Mouse (Mus musculus) MEL (cell line): ENCODE measurements at regions not wholly inside any gene's neighbourhood (a gene's known extent, or its start where the extent isn't known, plus 50 kb on each side); places are given as distances from the start of the nearest gene placed in this dataset.

Experiments used
- DNase-seq: peaks from one replicate; pipeline ENCODE4 v3.0.0; 2011; ENCODE audit warnings: low read depth, low spot score
- H3K27ac ChIP-seq: 2 replicates; pipeline ENCODE4 v1.5.1; 2012; ENCODE audit warnings: low read depth, mild to moderate bottlenecking, control low read depth, low read length, moderate library complexity; ENCODE audit not compliant: control insufficient read depth
- H3K27me3 ChIP-seq, 2 experiments: fragments of 150-350 bp in 1 of 2; sonication (generic) in 1 of 2; 2 replicates each; pipeline ENCODE4 v1.6.1; 2012; ENCODE audit warnings: low read length in 2 of 2, mild to moderate bottlenecking in 2 of 2, improper control_type of control experiment in 1 of 2, moderate library complexity in 1 of 2; ENCODE audit not compliant: insufficient read depth in 2 of 2, control insufficient read depth in 1 of 2
- H3K36me3 ChIP-seq, 2 experiments: 2 replicates each; pipeline ENCODE4 v1.6.1; 2012 to 2014; ENCODE audit warnings: low read length in 2 of 2, improper control_type of control experiment in 1 of 2, inconsistent platforms in 1 of 2, mild to moderate bottlenecking in 1 of 2; ENCODE audit not compliant: insufficient read depth in 2 of 2, control insufficient read depth in 1 of 2
- H3K4me1 ChIP-seq, 2 experiments: fragments of 150-350 bp in 1 of 2; sonication (generic) in 1 of 2; 2 replicates each; pipeline ENCODE4 v1.6.1; 2012; ENCODE audit warnings: low read length in 2 of 2, improper control_type of control experiment in 1 of 2, mild to moderate bottlenecking in 1 of 2; ENCODE audit not compliant: insufficient read depth in 2 of 2, control insufficient read depth in 1 of 2
- H3K4me3 ChIP-seq, 2 experiments: fragments of 150-350 bp in 1 of 2; sonication (generic) in 1 of 2; 2 replicates each; pipeline ENCODE4 v1.5.1; 2012; ENCODE audit warnings: low read depth in 2 of 2, low read length in 2 of 2, mild to moderate bottlenecking in 2 of 2, moderate library complexity in 2 of 2, control low read depth in 1 of 2, improper control_type of control experiment in 1 of 2; ENCODE audit not compliant: control insufficient read depth in 1 of 2, insufficient read depth in 1 of 2
- H3K79me2 ChIP-seq: 2 replicates; pipeline ENCODE4 v1.6.1; 2012; ENCODE audit warnings: mild to moderate bottlenecking, low read length, moderate library complexity; ENCODE audit not compliant: control insufficient read depth, poor library complexity, insufficient read depth
- H3K9ac ChIP-seq: 2 replicates; pipeline ENCODE4 v1.6.1; 2012; ENCODE audit warnings: low read depth, mild to moderate bottlenecking, control low read depth, low read length, moderate library complexity; ENCODE audit not compliant: control insufficient read depth, poor library complexity, severe bottlenecking
- H3K9me3 ChIP-seq: fragments of 150-350 bp; sonication (generic); replicated peaks from 2 replicates; pipeline ENCODE4 v1.6.1; 2012; ENCODE audit warnings: mild to moderate bottlenecking, low read length, improper control_type of control experiment, moderate library complexity; ENCODE audit not compliant: insufficient read depth
- CHD2 ChIP-seq: IDR thresholded peaks from 2 replicates; pipeline ENCODE4 v1.6.1; 2011; ENCODE audit warnings: low read length, improper control_type of control experiment
- CTCF ChIP-seq, 3 experiments: IDR thresholded peaks in 2 of 3; conservative IDR thresholded peaks in 1 of 3; 2 replicates each; pipeline ENCODE4 v1.5.1; 2011 to 2012; ENCODE audit warnings: low read length in 3 of 3, low read depth in 2 of 3, mild to moderate bottlenecking in 2 of 3, improper control_type of control experiment in 1 of 3, inconsistent platforms in 1 of 3, mixed read lengths in 1 of 3, moderate library complexity in 1 of 3; ENCODE audit not compliant: control insufficient read depth in 1 of 3, insufficient read depth in 1 of 3, poor library complexity in 1 of 3, severe bottlenecking in 1 of 3
- GABPA ChIP-seq: IDR thresholded peaks from 2 replicates; pipeline ENCODE4 v1.6.1; 2012; ENCODE audit warnings: low read depth, mild to moderate bottlenecking, inconsistent platforms, low read length, improper control_type of control experiment, moderate library complexity
- GATA1 ChIP-seq: IDR thresholded peaks from 2 replicates; pipeline ENCODE4 v1.6.1; 2011; ENCODE audit warnings: low read depth, low read length, improper control_type of control experiment
- JUND ChIP-seq: IDR thresholded peaks from 2 replicates; pipeline ENCODE4 v1.6.1; 2011; ENCODE audit warnings: low read depth, mild to moderate bottlenecking, improper control_type of control experiment, low read length
- MAFK ChIP-seq: IDR thresholded peaks from 2 replicates; pipeline ENCODE4 v1.6.1; 2011; ENCODE audit warnings: low read depth, mild to moderate bottlenecking, low read length, improper control_type of control experiment, borderline replicate concordance
- MAZ ChIP-seq: IDR thresholded peaks from 2 replicates; pipeline ENCODE4 v1.6.1; 2012; ENCODE audit warnings: low read depth, mild to moderate bottlenecking, inconsistent platforms, low read length, improper control_type of control experiment
- MEF2A ChIP-seq: IDR thresholded peaks from 2 replicates; pipeline ENCODE4 v1.6.1; 2014; ENCODE audit warnings: low read depth, mild to moderate bottlenecking, inconsistent platforms, low read length, improper control_type of control experiment; ENCODE audit not compliant: poor library complexity, insufficient replicate concordance, severe bottlenecking; ENCODE audit errors: extremely low read depth
- NELFE ChIP-seq: IDR thresholded peaks from 2 replicates; pipeline ENCODE4 v1.6.1; 2011; ENCODE audit warnings: low read depth, low read length, improper control_type of control experiment
- NRF1 ChIP-seq: IDR thresholded peaks from 2 replicates; pipeline ENCODE4 v1.6.1; 2014; ENCODE audit warnings: low read depth, mild to moderate bottlenecking, inconsistent platforms, low read length, improper control_type of control experiment, moderate library complexity; ENCODE audit not compliant: poor library complexity, insufficient read depth, severe bottlenecking
- POLR2AphosphoS2 ChIP-seq: IDR thresholded peaks from 2 replicates; pipeline ENCODE4 v1.6.1; 2011; ENCODE audit warnings: low read length, improper control_type of control experiment
- POLR2AphosphoS5 ChIP-seq: IDR thresholded peaks from 2 replicates; pipeline ENCODE4 v1.6.1; 2012; ENCODE audit warnings: low read depth, borderline replicate concordance, mild to moderate bottlenecking, inconsistent platforms, low read length, moderate library complexity, mixed read lengths
- SIN3A ChIP-seq: IDR thresholded peaks from 2 replicates; pipeline ENCODE4 v1.6.1; 2012; ENCODE audit warnings: low read length, improper control_type of control experiment, inconsistent platforms
- SMC3 ChIP-seq: IDR thresholded peaks from 2 replicates; pipeline ENCODE4 v1.6.1; 2011; ENCODE audit warnings: low read depth, low read length, improper control_type of control experiment
- TBP ChIP-seq: IDR thresholded peaks from 2 replicates; pipeline ENCODE4 v1.8.0; 2011; ENCODE audit warnings: low read depth, low read length, improper control_type of control experiment
- USF2 ChIP-seq, 2 experiments: IDR thresholded peaks; 2 replicates each; pipeline ENCODE4 v1.6.1; 2011 to 2012; ENCODE audit warnings: improper control_type of control experiment in 2 of 2, low read length in 2 of 2, borderline replicate concordance in 1 of 2, inconsistent platforms in 1 of 2, low read depth in 1 of 2, mild to moderate bottlenecking in 1 of 2; ENCODE audit not compliant: insufficient read depth in 1 of 2
- ZKSCAN1 ChIP-seq: IDR thresholded peaks from 2 replicates; pipeline ENCODE4 v1.6.1; 2012; ENCODE audit warnings: low read depth, mild to moderate bottlenecking, inconsistent platforms, low read length, improper control_type of control experiment, moderate library complexity
- ZMIZ1 ChIP-seq: IDR thresholded peaks from 2 replicates; pipeline ENCODE4 v1.6.1; 2012; ENCODE audit warnings: low read depth, mild to moderate bottlenecking, inconsistent platforms, low read length, improper control_type of control experiment, moderate library complexity

GRCm38 (mm10) chr15:11745629-11746372 is 161.3 kb downstream of the Npr3 start:
- Histone ChIP-seq H3K4me3 (no peak overlapping the region), H3K79me2 (no peaks in the 10 kb centered on the region), H3K4me1 (no peaks in the 10 kb centered on the region), H3K36me3 (no peaks in the 10 kb centered on the region), H3K27me3 (no peaks in the 10 kb centered on the region), H3K9me3 (no peaks in the 10 kb centered on the region), H3K27ac (no peak overlapping the region), H3K9ac (no peak overlapping the region)
- DNase-seq, result no peak
- TF ChIP-seq USF2 (IDR thresholded peaks at IDR 0.05; ENCODE audit: borderline replicate concordance in 1 of 2, insufficient read depth in 1 of 2, low read depth in 1 of 2, low read length in 2 of 2) (no peak), MAFK (no peak), MAZ (no peak), CHD2 (no peak), NRF1 (no peak)

GRCm38 (mm10) chr15:11744903-11745302 is 162.2 kb downstream of the Npr3 start:
- Histone ChIP-seq H3K27me3 (no peaks in the 10 kb centered on the region), H3K4me1 (no peaks in the 10 kb centered on the region), H3K27ac (no peak overlapping the region), H3K9ac (no peak overlapping the region), H3K9me3 (no peaks in the 10 kb centered on the region), H3K79me2 (no peaks in the 10 kb centered on the region), H3K4me3 (no peak overlapping the region), H3K36me3 (no peaks in the 10 kb centered on the region)
- DNase-seq, result no peak
- TF ChIP-seq JUND, result no peak
- no peak for TF ChIP-seq NELFE
- TF ChIP-seq CTCF (IDR thresholded peaks at IDR 0.05 in 2 of 3, conservative IDR thresholded peaks at IDR 0.05 in 1 of 3; ENCODE audit: control insufficient read depth in 1 of 3, insufficient read depth in 1 of 3, low read depth in 2 of 3, low read length in 3 of 3, poor library complexity in 1 of 3, severe bottlenecking in 1 of 3), result no peak
- no peak for TF ChIP-seq MAFK
- no peak for TF ChIP-seq POLR2AphosphoS2
- TF ChIP-seq MAZ, result no peak
- no peak for TF ChIP-seq SIN3A
- TF ChIP-seq ZKSCAN1, result no peak
- no peak for TF ChIP-seq MEF2A
- no peak for TF ChIP-seq POLR2AphosphoS5

GRCm38 (mm10) chr15:11744296-11744695 is 162.8 kb downstream of the Npr3 start:
- H3K27me3 ChIP-seq, result no peaks in the 10 kb centered on the region
- no peak overlapping the region for H3K27ac ChIP-seq
- H3K9me3 ChIP-seq, result no peaks in the 10 kb centered on the region
- no peaks in the 10 kb centered on the region for H3K4me1 ChIP-seq
- no peaks in the 10 kb centered on the region for H3K36me3 ChIP-seq
- no peak overlapping the region for H3K4me3 ChIP-seq
- no peaks in the 10 kb centered on the region for H3K79me2 ChIP-seq
- H3K9ac ChIP-seq, result no peak overlapping the region
- TF ChIP-seq ZMIZ1, result no peak
- TF ChIP-seq GATA1, result no peak
- no peak for TF ChIP-seq GABPA
- no peak for TF ChIP-seq TBP
- TF ChIP-seq SMC3, result no peak
- no peak for DNase-seq
